Mouse (Mus musculus) thymus, postnatal 0 days (tissue): ENCODE data around the gene Lfng. TPM values are rescaled to one million over a fixed set of nuclear protein-coding genes. Genes with fewer than 3 reads are reported as not detected.

Experiments
- DNase-seq: peaks from one replicate; pipeline ENCODE4 v3.0.0-alpha.2; 2015; ENCODE audit warnings: low spot score
- polyA plus RNA-seq: library from polyadenylated mRNA; unstranded; fragments of >200 nt; fragmentation: Nextera tagmentation; extraction: Ambion mirVana; gene quantifications from 2 replicates; pipeline ENCODE4 v1.2.1, GENCODE M21; 2015

Lfng gene
- polyA plus RNA-seq = 13.2 and 13.3 TPM in 2 replicates

DNA sequence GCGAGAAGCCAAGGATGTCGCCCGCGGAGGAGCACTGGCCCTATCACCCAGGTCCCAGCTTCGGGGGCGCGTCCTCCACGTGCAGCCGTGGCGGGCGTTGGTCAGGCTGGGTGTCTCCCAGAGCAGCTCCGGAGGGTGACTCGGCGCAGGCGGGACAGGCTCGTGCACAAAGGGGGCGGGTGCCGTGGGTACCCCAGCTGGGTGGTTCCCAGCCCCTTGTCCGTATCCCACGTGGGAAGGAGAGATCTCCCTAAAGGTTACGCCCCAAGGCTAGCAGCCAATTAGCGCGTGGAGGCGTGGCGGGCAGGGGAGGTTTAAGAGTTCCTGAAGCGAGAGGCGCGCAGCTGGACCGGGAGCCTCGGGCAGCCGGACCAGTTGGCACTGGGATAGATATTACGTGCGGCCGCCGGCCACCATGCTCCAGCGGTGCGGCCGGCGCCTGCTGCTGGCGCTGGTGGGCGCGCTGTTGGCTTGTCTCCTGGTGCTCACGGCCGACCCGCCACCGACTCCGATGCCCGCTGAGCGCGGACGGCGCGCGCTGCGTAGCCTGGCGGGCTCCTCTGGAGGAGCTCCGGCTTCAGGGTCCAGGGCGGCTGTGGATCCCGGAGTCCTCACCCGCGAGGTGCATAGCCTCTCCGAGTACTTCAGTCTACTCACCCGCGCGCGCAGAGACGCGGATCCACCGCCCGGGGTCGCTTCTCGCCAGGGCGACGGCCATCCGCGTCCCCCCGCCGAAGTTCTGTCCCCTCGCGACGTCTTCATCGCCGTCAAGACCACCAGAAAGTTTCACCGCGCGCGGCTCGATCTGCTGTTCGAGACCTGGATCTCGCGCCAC, at the start of gene Lfng:
Gene Lfng, plus strand, starts transcription at position 320 of the 835 bp plus-strand sequence.
- peak; percentile 62 for DNase-seq

DNA sequence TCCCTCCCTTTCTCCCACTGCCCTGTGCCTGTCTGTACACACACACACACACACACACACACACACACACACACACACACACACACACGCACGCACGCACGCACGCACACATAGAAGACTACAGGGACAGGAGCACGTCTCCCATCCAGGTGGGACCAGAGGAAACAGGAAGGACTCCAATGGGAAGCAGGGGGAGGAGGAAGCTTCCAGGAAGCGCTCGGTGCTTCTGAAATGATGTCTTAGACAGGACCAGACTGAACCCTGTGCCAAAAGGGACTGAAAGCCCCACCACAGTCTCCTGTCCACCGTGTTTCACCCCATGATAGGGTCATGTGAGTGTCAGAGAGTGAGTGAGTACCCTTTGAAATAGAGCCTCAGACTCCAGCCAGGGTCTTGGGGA, 44.5 kb upstream of the Lfng start:
- no peak for DNase-seq

DNA sequence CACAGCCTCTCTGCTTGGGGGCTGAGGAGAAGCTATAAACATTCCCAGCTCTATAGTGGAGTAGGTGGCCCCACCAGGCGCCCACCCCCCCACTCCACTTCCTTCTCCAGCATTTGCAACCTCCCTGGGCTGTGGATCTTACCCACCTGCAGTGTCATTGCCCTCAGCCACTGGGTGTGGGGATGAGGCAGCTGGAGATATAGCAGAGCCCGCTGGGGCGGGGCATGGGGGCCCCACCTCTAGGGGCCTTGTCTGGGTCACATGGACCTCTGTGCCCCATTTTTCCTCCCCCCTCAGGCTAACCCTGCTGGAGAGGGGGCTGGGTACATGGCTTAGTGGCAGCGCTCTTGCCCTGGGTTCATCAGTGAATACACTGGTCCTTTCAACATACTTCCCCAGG, 42.2 kb upstream of the Lfng start, which contains the start of gene Grifin:
Gene Grifin, minus strand, starts transcription at position 176 of the 400 bp plus-strand sequence.
- peak; percentile 77 for DNase-seq

DNA sequence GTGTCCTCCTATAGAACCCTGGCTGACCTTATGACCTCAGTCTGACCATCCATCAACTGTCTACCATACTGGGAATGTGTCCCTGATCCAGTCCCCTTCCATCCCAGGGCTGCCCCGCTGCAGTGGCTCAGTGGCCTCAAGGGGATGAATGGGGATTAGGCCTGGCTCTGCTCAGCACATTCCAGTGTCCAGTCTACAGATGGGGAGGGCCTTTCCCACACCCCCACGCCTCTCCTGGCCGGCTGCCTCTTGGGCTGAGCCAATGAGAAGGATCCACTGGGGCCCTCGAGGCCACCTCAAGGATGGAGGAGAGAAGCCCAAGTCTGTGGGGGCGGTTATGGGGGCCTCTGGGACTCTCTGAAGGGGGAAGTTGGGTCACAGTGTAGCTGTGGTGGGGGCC, 41.7 kb upstream of the Lfng start:
- no peak for DNase-seq

DNA sequence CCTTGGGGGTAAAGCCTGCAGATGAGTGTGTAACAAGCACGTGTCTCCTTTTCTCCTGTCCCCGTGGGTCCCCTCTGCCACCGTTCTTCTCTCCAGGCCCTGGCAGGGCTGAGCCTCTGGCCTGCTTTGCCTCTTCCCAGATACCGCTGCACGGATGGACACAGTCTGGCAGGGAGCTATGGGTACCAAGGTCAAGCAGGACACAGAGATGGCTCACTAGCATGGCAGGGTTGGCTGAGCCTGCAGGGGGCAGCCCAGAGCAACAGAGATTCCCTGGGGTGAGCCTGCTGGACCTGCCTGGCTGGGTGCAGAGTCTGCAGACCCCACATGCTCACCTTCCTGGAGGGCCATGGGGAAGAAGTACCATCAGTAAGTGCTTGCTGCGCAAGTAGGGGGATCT, 41.3 kb upstream of the Lfng start:
- no peak for DNase-seq

DNA sequence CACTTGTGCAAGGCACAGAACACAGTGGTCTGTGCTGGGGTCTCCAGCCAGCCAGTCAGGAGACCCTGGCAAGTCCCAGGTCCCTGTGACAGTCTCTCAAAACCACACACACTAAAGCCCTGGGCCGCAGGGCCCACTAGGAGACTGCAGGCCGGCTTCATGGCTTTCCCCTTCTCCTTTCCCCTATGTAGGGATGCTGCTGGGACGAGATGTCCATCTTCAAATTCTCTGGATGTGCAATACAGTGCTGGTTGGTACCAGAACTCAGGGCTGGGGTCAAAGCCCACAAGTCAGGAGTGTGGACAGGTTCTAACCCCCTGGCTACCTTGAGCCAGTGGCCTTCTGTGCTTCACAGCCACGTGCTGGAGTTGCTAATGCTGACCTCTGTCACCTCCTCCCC, 40.8 kb upstream of the Lfng start:
- no peak for DNase-seq

DNA sequence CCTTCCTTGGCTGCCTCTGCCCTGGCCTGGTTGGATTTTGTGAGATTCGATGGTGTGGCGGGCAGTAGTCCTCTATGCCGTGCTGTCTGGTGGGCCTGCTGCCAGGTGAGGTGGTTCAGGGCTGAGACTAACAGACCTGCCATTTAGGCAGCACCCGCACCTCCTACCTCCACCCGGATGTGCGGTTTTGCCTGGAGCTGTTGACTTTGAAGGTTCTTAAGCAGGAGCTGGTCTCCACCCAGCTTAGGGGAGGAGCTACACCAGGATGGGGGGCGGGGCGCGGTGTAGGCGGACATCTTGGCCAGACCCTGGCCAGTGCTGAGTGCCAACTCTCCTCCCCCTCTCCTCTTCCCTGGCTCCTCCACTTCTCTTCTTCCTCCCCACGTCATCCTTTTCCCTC, 39.8 kb upstream of the Lfng start:
- peak; percentile 88 for DNase-seq

DNA sequence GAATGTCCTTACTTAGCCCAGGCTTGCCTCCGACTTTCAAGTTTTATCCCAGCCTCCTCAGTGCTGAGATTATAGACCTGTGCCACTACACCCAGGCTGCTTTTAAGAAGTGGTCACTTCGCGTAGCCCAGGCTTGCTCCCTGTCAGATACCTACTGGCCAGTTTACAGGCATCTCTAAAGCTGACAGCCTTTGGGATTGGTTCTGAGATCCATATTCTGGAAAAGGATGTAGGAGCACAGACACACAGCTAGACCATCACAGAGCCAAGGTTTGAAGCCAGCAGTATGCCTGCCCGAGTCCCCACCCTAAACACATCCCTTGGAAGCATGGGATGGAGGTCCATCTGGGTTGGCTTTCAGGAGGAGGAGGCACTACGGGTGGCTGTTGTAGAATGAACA, 39.4 kb upstream of the Lfng start:
- DNase-seq = no peak

DNA sequence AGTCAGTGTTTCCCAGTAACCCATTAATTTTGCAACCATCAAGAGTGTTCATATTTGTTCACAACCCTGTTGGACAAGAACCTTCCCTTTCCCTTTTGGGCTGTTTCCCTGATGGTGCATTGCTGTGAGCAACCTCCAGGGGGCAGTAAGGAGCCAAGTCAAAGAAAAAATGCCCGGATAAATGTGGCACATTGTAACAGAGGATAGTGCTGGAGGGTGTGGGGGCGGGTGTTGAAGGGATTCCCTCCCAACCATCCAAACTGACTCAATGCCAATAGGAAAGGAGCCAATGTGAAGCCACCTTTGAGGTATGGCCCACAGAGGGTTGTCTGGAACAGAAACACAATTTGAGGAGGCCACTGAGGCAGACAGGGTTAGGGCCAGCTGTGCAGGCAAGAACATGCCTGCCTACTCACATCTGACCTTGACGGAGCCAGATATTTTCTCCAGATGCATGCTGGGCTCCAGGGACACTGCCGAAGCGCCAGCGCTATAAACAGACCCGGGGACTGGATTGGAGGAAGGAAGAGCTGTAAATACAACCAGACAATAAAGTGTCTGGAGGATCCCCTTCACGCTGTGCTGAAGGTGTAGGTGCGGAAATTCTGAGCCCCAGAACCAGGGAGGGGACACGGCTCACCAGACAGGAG, 38.7 kb upstream of the Lfng start:
- peak; percentile 72 for DNase-seq

DNA sequence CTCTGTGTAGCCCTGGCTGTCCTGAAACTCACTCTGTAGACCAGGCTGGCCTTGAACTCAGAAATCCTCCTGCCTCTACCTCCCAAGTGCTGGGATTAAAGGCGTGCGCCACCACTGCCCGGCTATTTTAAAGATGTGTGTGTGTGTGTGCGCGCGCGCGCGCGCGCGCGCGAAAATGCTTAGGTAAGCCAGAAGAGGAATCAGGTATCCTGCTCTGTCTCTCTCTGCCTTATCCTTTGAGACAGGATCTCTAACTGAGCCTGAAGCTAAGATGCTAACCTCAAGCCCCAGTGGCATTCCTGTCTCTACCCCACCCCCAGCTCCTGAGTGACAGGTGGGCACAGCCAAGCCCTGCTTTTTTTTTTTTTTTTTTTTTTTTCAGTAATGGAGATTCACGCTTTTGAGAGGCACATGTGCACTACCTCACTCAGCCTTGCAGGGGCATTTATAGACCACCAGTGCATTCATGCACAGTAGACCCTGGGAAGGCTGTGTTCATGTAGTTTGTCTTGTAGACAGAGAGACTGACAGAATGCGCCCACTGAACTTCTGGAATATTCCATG, 38.0 kb upstream of the Lfng start:
- no peak for DNase-seq

DNA sequence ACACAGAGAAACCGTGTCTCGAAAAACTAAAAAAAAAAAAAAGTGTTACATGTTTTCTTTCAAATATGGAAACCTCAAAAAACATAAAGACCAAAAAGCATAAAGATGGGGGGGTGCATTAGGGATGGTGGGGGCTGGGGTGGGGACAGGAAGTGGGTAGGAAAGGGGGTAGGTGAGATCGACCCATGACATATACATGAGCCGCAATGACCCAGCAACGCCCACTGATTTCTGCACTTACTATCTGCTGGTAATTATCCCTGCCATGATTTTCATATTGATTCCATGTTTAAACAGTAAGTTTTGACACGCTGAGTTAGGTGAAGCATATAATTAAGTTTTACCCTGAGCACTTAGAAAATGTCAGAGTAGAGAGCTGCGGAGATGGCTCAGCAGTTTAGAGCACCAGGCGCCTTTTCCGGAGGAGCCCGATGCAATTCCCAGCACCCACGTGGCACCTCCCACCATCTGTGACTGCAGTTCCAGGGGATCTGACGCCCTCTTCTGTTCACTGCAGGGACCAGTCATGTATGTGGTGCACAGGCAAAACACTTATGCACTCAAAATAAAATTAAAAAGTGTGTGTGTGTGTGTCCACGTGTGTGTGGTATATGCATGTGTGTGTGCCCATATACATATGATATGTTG, 36.8 kb upstream of the Lfng start:
- no peak for DNase-seq

DNA sequence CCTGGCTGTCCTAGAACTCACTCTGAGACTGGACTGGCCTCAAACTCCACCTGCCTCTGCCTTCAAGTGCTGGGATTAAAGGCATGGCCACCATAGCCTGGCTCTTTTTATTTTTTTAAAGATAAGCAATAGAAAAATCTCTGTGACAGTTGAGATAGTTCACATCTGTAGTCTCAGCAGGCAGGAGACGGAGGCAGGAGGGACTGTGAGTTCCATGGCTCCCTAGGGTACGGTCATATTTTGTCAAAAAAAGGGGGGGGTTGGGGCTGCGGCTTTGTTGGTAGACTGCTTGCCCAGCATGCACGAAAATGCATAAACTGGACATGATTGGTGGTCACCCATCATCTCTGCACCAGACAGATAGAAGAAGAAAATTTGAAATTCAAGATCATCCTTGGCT, 35.9 kb upstream of the Lfng start:
- no peak for DNase-seq

DNA sequence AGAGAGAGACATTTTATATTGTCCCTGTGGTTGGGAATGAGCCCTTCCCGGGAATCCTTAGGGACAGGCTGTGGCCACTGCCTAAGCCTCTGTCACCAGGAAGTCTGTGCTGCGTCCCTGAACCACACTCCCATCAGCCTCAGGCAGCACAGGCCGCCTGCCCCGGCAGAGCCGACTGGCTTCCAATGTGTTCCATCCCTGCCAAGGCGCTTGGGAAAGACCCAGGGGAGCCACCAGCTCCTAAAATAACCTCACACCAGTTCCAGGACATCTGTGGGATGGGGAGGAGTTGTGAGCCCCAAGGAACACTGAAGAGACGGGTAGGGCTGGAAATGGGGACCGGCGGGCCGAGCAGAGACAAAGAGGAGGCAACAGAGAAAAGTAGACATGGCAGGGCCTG, 35.4 kb upstream of the Lfng start:
- DNase-seq = no peak

DNA sequence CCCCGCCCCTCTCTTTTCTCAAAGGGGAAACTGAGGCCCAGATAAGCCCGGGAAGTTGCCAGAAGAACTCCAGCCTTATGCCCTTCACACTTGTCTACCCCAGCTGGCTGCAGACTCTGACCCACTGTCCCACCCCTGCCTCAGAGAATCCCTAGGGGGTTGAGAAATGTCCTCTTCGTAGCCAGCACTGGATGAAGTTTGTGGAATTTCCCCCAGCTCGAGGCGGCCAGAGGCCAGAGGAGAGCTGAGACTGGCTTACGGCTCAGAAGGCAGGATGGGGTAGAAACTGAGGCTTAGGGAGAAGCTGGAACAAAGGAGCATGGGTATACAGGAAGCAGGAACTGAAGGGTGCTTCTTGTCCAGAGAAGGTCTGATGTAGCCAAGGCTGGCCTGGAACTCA, 34.5 kb upstream of the Lfng start:
- no peak for DNase-seq

DNA sequence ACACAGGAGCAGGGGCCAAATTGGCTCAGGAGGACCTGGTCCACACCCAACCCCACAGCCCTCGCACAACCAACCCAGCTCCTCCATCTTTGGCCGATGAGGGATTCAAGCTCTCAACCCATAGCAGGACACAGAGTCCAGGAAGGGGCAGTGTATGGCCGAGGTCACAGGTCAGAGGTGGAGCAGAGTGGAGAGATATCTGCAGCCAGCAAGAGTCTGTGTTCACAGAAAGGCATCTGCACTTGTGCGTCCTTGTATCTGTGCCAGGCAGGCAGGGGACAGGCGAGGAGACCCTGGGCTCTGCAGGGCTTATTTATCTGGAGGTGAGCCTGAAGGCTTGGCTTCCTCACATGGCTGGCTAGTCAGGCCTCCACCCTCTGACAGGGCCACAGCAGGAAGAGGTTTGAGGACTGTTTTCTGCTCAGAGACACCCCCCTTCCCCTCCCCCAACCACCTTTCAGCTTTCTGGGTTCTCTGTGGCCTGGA, 31.7 kb upstream of the Lfng start:
- peak; percentile 52 for DNase-seq

DNA sequence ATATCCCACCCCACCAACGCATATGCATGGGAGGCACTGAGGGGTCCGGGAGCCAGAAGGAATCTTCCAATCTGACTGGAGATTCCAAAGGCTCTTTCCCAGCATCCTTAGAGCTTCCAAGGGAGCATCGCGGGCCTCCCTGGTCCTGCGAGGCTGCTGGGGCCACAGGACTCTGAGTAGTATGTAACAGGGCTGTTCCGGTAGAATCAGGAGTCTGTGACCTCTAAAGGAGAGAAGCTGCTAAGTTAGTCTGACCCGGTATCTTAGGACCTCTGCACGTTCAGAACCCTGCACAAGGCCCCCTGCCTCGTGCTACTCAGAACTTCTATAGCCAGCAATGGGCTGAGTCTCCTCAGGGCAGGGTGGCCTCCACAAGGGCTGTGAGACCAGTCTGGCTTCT, 27.9 kb upstream of the Lfng start:
- DNase-seq = no peak

DNA sequence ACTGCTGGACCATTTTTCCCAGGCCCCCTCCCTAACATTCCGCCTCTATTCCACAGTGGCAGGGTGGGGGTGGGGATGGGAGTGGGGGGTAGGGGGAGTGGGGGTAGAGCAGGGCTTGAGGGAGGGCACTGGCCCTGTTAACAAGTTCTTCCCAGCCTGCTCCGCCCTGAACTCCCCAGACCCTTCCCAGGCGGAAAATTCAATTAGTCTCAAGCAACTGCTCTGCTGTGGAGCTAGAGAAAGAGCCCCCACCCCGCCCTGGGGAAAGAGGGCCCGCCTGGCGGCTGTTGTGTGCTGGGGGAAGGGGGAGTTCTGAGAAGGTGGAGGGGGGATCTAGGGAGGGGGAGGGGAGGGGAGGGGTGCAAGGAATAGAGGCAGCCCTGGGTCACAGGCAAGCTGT, 27.3 kb upstream of the Lfng start:
- no peak for DNase-seq

DNA sequence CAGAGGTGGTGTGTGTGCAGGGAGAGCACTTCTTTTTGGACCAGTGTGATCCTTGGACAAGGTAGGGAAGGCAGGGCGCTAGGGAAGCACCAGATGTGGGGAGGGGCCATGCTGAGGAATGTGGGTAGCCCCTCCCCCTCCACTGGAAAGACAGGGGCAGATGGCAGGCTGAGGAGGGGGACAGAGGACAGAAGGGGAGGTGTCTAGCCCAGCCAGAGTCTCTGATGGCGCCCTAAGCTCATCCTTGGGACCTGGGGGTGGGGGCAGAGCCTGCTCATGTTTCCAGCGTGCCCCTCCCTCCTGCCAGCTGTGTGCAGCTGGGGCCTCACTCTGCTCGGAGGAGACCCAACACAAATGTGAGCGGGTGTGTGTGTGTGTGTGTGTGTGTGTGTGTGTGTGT, 25.6 kb upstream of the Lfng start:
- peak; percentile 56 for DNase-seq

DNA sequence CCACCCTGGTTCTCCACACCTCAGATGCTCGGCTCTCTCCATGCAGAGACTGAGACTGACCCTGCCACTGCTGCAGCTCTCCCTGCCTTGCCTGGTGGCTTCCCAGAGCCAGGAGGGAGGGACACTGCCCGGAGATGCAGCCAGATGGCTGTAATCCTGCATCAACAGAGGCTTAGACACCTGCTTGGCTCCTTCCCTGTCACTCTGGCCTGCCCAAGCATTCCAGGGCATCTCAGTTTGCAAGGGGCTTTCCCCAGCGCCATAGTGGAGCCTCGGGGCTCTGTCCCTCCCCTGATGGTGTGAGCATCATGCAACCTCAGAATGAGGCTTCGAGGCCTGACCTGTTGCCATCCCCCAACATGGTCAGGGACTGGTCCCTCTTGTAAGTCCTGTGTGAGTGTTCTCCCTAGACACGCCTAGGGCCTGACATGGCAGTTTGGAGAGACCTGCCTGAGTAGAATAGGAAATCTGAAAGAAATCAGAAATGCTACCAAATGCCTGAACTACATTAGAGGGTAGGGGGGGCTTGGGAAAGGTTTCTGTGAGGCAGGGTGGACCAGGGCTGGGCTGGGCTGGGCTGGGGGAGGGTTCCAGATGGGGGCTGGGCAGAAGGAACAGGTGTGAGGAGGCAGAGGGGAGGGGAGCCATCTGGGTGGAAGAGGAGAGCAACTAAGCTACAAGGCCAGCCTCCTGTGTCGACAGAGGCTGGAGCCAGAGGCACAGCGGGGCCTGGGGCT, 24.0 kb upstream of the Lfng start:
- DNase-seq = no peak

DNA sequence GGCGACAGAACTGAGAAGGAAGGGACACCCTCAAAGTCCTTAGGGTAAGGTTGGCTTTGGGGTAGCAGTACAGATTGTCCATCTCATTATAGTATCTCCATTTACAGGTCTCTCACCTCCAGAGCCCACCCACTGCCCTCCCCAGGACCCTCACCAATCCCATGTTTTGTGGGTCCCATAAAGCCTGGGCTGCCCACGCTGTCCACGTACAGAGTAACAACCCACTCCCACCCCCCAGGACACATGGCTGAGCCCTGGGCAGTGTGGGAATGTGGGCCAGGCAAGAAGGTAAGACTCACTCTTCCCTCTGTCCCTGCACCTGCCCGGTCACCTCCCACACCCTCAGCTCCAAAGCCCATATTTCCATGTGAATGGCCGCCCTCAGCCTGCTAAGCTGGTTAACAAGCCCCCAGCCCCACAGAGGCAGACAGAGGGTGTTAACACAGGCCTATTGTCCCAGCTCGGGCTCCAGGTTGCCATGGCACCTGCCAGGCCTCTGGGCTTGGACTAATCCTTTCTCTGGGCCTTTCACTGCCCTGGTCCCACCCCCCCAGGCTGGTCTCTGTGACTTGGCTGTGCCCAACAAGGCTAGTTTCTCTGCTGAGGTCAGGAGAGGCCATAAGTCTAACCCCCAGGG, 23.3 kb upstream of the Lfng start:
- DNase-seq = no peak
